Mouse (Mus musculus): ENCODE measurements around the gene Mylk3. TPM values are rescaled to one million over a fixed set of nuclear protein-coding genes. Genes with fewer than 3 reads are reported as not detected.
A peak's percentile ranks its signal among the peaks of the same experiment; 100 is the strongest.

Mylk3 gene
- 1 to 10 TPM; 2.2 to 2.4 TPM for total RNA-seq (2021)

GRCm38 (mm10) chr8:85386205-85386604 lies at the start of gene Mylk3:
TSS of gene Mylk3 (minus strand) at chr8:85386345.
- no peak for DNase-seq (ENCODE audit: extremely low spot score in 1 of 2, low spot score in 1 of 2)

GRCm38 (mm10) chr8:85435736-85436135 lies 49.6 kb upstream of the Mylk3 start:
- DNase-seq (ENCODE audit: extremely low spot score in 1 of 2, low spot score in 1 of 2), result no peak

DNA sequence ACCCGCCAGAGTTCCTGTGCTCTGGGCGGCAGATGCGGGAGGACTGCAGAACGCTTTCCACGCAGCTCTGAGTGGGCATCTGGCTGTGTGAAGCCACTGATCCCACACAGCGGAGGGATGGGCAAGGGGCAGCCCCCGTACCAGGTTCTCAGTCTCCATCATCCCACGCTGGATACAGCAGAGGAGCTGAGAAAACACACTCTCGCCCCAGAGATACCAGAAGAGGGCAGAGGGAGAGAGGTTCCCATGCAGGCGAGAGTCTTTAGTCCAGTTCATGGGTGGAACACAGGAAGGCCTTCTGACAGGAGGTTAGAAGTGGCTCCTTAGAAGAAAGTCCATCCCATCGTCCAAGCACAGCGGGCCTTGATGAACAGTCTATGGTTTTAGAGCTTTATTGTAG lies 48.7 kb upstream of the Mylk3 start:
- no peak for DNase-seq (ENCODE audit: extremely low spot score in 1 of 2, low spot score in 1 of 2)

GRCm38 (mm10) chr8:85433017-85433393 lies 46.9 kb upstream of the Mylk3 start:
- no peak for DNase-seq (ENCODE audit: extremely low spot score in 1 of 2, low spot score in 1 of 2)

DNA sequence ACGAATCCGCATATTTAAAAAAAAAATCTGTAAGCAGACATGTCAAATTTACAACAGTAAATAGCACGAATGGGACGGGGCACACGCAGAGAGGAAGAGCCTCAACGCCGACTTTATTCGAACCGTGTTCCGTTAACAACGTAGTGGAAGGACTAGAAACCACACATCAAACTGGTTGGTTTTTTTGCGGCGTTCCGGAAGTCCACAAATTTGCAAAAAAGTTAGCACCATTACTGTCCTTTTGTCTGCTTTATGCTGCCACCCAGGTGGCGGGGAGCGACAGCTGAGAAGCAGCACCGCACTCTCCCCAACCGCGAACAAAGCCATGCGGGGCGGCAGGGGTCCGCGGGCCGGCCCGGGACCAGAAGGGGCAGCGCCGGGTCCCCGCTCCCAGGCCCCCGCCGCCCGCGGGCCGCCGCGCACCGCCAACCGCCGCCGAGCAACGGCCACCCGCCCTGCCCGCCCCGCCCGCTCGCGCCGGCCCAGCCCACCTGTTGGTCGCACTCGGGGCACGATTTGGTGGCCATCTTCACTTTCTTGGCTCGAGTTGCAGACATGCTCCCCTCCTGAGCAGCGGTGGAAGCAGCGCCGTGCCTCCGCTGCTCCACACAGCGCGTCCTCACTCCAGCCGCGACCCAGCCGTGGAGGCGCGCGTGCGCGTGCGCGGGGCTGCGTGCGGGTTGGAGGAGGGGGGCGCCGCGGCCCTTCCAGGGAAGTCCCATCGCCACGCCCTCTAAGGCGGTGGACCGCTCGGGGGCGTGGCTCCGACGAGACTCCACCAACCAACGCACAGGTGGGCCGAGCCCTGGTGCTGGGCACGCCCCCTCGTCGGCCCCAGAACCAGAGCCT lies 46.2 kb upstream of the Mylk3 start, which contains the start of gene 4921524J17Rik:
Gene 4921524J17Rik, minus strand, starts transcription at position 666 of the 849 bp plus-strand sequence.
- peak; percentile 90 to 95 for DNase-seq (ENCODE audit: extremely low spot score in 1 of 2, low spot score in 1 of 2)

DNA sequence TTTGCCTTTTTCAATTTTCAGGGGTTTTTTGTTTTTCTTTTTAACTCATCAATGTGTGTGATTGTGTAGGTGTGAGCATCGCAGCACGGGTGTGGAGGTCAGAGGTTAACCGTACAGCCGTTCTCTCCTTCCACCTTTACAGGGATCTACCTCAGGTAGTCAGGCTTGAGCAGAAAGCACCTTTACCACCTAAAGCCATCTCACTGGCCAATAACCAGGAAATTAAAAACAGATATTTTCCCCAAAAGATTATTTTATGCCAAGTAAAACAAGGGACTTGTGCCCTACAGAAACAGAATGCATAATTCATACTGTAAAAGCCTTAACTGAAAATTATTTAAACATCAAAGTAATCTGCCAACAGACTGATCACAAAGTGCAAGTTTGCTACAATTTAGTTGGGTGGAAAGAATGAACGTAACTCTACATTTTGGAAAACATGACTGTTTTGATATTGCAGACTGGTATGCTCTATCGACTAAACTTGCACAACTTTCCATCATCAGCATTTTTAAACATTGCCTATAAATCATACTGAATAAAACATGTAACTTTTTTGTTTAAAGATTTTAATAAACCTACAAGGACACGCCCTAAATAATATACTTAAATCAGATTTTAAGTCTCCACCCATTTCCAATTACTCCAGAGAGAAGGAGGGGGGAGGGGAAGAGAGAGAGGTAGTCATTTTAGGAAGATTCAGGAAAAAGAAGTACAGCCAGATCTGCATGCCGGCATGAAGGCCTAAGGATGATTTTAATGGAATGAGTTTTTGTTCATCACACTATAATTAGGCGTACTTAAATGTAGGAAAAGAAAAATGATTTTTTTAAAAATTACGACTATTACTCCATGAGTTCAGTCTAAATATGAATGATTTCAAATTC lies 45.4 kb upstream of the Mylk3 start:
- DNase-seq (ENCODE audit: extremely low spot score in 1 of 2, low spot score in 1 of 2), result no peak

DNA sequence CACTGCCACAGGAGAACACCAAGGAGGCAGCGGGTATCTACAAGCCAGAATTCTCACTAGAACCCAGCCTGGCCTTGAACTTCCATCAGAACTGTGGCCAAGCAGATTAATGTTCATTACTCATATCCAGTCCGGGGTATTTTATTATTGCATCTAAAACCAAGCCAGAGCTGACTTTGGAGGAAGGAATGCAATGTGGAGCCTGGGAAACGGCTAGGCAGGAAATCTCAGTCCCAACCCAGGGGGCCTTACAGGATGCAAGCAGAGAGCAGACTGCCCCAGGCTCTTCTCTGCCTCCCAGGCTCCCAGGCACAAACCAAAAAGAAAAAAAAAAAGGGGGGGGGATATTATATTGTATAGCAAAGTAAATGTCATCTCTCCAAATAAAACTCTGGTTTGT lies 44.7 kb upstream of the Mylk3 start:
- no peak for DNase-seq (ENCODE audit: extremely low spot score in 1 of 2, low spot score in 1 of 2)

DNA sequence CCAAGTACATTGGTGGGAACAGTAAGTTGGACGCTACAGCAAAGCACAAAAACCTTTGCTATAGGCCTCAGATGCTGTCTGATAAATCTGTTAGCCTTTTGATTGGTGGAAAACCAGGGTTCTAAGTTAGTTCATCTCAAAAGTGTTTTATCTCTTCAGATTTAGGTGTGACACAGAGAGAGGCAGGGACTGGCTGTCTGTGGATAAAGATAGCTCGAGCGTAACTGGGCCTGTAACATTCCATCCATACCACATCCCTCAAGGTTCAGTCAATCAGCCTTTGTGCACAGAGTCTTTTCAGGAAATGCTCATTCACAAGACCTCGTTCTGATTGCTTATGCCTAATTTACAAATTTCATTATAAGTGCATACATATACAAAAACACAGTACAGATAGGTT lies 43.1 kb upstream of the Mylk3 start:
- no peak for DNase-seq (ENCODE audit: extremely low spot score in 1 of 2, low spot score in 1 of 2)

GRCm38 (mm10) chr8:85427026-85427425 lies 40.9 kb upstream of the Mylk3 start:
- DNase-seq (ENCODE audit: extremely low spot score in 1 of 2, low spot score in 1 of 2), result no peak

GRCm38 (mm10) chr8:85421329-85421728 lies 35.2 kb upstream of the Mylk3 start:
- no peak for DNase-seq (ENCODE audit: extremely low spot score in 1 of 2, low spot score in 1 of 2)

- DNase-seq (ENCODE audit: extremely low spot score in 1 of 2, low spot score in 1 of 2), result no peak
These were observed 22.4 kb upstream of the Mylk3 start for GRCm38 (mm10) chr8:85408526-85408925.

GRCm38 (mm10) chr8:85408053-85408505 lies 21.9 kb upstream of the Mylk3 start:
- peak in 1 of 2 experiments; percentile 28 for DNase-seq (ENCODE audit: extremely low spot score in 1 of 2, low spot score in 1 of 2)

DNA sequence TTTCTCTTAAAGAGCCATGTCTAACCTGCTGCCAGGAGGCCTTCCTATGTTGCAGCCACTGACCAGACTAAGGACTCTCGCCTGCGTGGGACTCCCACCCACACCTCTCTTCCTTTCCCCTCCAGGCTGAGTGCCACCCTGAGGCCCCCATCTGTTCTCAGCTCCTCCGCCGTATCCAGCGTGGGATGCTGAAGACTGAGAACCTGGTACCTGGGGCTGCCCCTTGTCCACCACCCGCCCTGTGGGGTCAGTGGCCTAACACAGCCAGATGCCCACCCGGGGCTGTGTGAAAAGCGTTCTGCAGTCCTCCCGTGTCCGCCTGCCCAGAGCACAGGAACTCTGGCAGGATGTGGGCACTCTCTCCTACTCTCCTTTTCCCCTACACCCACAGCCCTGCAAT lies 19.8 kb upstream of the Mylk3 start:
- DNase-seq (ENCODE audit: extremely low spot score in 1 of 2, low spot score in 1 of 2), result no peak

GRCm38 (mm10) chr8:85405418-85405817 lies 19.3 kb upstream of the Mylk3 start:
- no peak for DNase-seq (ENCODE audit: extremely low spot score in 1 of 2, low spot score in 1 of 2)

DNA sequence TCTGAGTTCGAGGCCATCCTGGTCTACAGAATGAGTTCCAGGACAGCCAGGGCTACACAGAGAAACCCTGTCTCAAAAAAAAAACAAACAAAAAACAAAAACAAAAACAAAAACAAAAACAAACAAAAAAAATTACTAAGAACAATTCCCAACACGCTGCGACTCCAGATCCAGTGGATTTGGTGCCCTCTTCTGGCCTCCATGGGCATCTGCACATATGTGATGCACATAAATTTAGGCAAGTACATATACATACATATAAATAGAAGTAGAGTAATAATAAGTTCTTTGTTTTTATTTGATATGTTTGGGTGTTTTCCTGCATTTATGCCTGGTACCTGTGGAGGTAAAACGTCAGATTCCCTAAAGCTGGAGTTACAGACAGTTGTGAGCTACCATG lies 12.4 kb upstream of the Mylk3 start:
- no peak for DNase-seq (ENCODE audit: extremely low spot score in 1 of 2, low spot score in 1 of 2)

- peak in 1 of 2 experiments; percentile 43 for DNase-seq (ENCODE audit: extremely low spot score in 1 of 2, low spot score in 1 of 2)
These were observed 11.4 kb upstream of the Mylk3 start for GRCm38 (mm10) chr8:85397508-85397907.

DNA sequence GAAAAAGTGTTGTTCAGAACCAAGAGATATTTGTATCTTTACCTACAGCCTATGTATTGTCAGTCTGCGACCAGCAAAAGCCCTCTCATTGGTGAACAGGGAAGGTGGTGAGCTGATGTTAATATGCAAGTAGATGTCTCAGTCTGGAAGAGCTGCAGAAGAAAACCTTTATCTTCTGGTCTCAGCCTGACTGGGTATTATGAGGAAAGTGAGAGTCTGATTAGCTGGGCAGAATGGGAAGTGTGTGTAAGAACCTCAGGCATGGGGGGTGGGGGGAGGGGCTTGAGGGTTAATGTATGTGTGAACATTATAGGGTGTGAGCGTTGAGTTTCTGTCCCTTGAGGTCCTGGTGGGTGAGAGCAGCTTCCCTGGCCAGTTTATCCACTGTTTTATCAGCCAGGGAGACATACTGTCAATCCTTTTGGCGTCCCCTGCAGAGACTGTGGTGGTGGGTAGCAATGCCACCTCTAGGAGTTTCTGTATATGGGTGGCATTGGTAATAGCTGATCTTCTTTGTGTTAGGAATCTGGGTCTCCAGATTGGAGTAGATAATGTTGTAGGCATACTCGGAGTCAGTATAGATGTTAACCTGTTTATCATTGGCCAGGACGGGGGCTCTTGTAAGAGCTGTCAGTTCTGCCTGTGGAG lies 10.4 kb upstream of the Mylk3 start:
- DNase-seq (ENCODE audit: extremely low spot score in 1 of 2, low spot score in 1 of 2), result no peak

DNA sequence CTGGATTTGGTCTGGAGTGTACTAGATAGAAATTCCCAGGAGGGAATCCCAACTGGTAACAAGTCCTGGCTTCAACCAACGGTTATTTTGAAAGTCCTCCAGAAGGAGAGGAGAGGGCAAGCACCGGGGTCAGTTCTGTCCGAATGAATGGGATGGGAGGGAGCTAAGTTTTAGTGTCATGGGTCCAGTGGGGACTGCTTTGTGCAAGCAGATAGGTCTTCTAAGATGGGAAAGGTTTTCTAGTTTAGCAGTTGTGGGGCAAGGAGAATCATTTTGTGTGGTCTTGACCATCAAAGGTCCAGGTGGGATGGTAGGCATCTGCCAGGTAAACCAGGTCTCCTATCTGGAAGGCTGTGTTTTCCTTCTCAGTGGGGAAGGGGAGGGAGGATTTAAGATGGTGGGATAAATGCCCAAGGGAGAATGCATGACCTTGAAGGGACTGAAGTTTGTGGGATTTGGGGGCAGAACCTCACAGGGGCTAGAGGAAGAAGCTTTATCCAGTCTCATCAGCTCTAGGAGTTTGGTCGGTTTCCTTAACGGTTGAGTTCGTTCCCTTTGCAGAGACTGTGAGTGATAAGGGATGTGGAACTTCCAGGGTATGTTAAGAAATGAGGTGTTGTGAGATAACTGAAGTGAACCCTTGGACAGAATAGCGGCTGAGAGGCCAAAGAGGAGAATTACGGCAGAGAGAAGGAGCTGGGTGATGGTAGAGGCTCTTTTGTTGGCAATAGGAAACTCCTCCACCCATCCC lies 9.7 kb upstream of the Mylk3 start:
- DNase-seq (ENCODE audit: extremely low spot score in 1 of 2, low spot score in 1 of 2), result no peak

DNA sequence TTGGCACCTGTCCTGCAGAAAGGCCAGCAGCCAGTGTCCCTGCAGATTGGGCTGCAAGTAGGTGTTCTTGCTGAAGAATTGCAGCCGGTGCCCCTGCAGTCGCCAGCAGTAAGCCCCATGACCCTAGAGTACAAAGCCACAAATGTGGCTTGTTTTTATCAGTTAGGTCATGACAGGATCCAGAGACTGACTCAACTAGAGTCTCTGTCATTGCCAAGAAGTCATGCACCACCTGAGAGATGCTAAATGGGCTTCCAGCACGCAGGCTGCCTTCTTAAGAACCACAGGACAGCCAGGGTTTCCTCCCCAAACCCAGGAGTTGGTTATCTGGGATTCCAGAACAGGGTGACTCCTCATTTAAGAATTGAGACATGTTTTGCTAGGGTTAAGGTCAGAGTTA lies 8.9 kb upstream of the Mylk3 start:
- DNase-seq (ENCODE audit: extremely low spot score in 1 of 2, low spot score in 1 of 2), result no peak

GRCm38 (mm10) chr8:85393199-85393598 lies 7.1 kb upstream of the Mylk3 start:
- DNase-seq (ENCODE audit: extremely low spot score in 1 of 2, low spot score in 1 of 2), result no peak
